Mouse (Mus musculus): Measurements from ENCODE around the gene Gm37240. TPM values are rescaled to one million over a fixed set of nuclear protein-coding genes. Genes with fewer than 3 reads are reported as not detected.

The Gm37240 gene
- polyA plus RNA-seq, 1 experiment from 2014 or later: 11.4 TPM

- no peak for ATAC-seq (ENCODE audit: insufficient read depth, low FRiP score)
- no peaks in the 10 kb centered on the region for H3K27me3 ChIP-seq (ENCODE audit: control insufficient read depth, insufficient read depth, low read length)
- no peak overlapping the region for H3K4me2 ChIP-seq (ENCODE audit: low read depth, low read length)
- no peaks in the 10 kb centered on the region for H3K4me1 ChIP-seq (ENCODE audit: control insufficient read depth, insufficient read depth, low read length)
- WGBS: 36% methylated on average over 6 of the region's 6 CpGs
- H3K9ac ChIP-seq (ENCODE audit: low read length): no peak overlapping the region
- no peak overlapping the region for H3K4me3 ChIP-seq (replicated peaks; ENCODE audit: low read length)
- no peaks in the 10 kb centered on the region for H3K9me3 ChIP-seq (replicated peaks; ENCODE audit: control insufficient read depth, low read length)
- no peak overlapping the region for H3K27ac ChIP-seq (ENCODE audit: low read length)
- no peaks in the 10 kb centered on the region for H3K36me3 ChIP-seq (ENCODE audit: control insufficient read depth, insufficient read depth, low read length)
Observed at GRCm38 (mm10) chr3:85024817-85025705, 862.3 kb downstream of the Gm37240 start.

DNA sequence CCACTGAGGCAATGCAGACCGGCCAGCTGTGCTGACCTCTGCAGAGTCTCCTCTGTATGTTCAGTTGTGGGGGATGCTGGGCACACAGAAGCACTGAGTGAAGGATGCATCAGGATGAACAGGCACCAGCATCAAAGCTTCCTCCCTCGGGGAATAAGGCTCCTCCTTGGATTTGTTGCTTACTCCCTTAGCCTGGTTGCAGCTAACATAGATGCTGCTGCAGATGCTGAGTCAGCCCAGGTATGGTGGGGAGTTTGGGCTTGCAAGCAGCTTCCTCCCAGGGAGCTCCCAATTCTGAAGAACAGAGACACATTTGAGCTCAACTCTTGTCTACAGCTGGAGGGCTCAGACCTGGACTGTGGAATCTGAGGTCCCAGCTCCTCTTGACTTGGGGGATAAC is 863.1 kb downstream of the Gm37240 start:
- H3K36me3 ChIP-seq (ENCODE audit: control insufficient read depth, insufficient read depth, low read length): no peaks in the 10 kb centered on the region
- no peak for ATAC-seq (ENCODE audit: insufficient read depth, low FRiP score)
- no peaks in the 10 kb centered on the region for H3K27me3 ChIP-seq (ENCODE audit: control insufficient read depth, insufficient read depth, low read length)
- no peak overlapping the region for H3K4me3 ChIP-seq (replicated peaks; ENCODE audit: low read length)
- no peaks in the 10 kb centered on the region for H3K9me3 ChIP-seq (replicated peaks; ENCODE audit: control insufficient read depth, low read length)
- no peak overlapping the region for H3K4me2 ChIP-seq (ENCODE audit: low read depth, low read length)
- H3K27ac ChIP-seq (ENCODE audit: low read length): no peak overlapping the region
- WGBS: 65% methylated on average over 2 of the region's 2 CpGs
- no peaks in the 10 kb centered on the region for H3K4me1 ChIP-seq (ENCODE audit: control insufficient read depth, insufficient read depth, low read length)
- no peak overlapping the region for H3K9ac ChIP-seq (ENCODE audit: low read length)

- Histone ChIP-seq H3K4me1 (ENCODE audit: control insufficient read depth, insufficient read depth, low read length) (no peaks in the 10 kb centered on the region), H3K9me3 (replicated peaks; ENCODE audit: control insufficient read depth, low read length) (no peaks in the 10 kb centered on the region), H3K9ac (ENCODE audit: low read length) (no peak overlapping the region), H3K4me2 (ENCODE audit: low read depth, low read length) (no peak overlapping the region), H3K36me3 (ENCODE audit: control insufficient read depth, insufficient read depth, low read length) (no peaks in the 10 kb centered on the region), H3K27me3 (ENCODE audit: control insufficient read depth, insufficient read depth, low read length) (no peaks in the 10 kb centered on the region), H3K4me3 (replicated peaks; ENCODE audit: low read length) (no peak overlapping the region), H3K27ac (ENCODE audit: low read length) (no peak overlapping the region)
- WGBS: 70% methylated on average over 11 of the region's 11 CpGs
- ATAC-seq (ENCODE audit: insufficient read depth, low FRiP score): no peak
Observed at GRCm38 (mm10) chr3:85022800-85023199, 864.5 kb downstream of the Gm37240 start.

GRCm38 (mm10) chr3:85021816-85022215 is 865.5 kb downstream of the Gm37240 start:
- ATAC-seq (ENCODE audit: insufficient read depth, low FRiP score): no peak
- H3K9me3 ChIP-seq (replicated peaks; ENCODE audit: control insufficient read depth, low read length): no peaks in the 10 kb centered on the region

GRCm38 (mm10) chr3:85020137-85020536 is 867.2 kb downstream of the Gm37240 start:
- Histone ChIP-seq H3K9me3 (replicated peaks; ENCODE audit: control insufficient read depth, low read length) (no peaks in the 10 kb centered on the region), H3K4me1 (ENCODE audit: control insufficient read depth, insufficient read depth, low read length) (no peaks in the 10 kb centered on the region), H3K4me3 (replicated peaks; ENCODE audit: low read length) (no peak overlapping the region), H3K36me3 (ENCODE audit: control insufficient read depth, insufficient read depth, low read length) (no peaks in the 10 kb centered on the region), H3K4me2 (ENCODE audit: low read depth, low read length) (no peak overlapping the region), H3K9ac (ENCODE audit: low read length) (no peak overlapping the region), H3K27me3 (ENCODE audit: control insufficient read depth, insufficient read depth, low read length) (no peaks in the 10 kb centered on the region), H3K27ac (ENCODE audit: low read length) (no peak overlapping the region)
- no peak for ATAC-seq (ENCODE audit: insufficient read depth, low FRiP score)

More at GRCm38 (mm10) chr3:85021816-85022215, 865.5 kb downstream of the Gm37240 start:
- H3K4me2 ChIP-seq (ENCODE audit: low read depth, low read length): no peak overlapping the region
- H3K27ac ChIP-seq (ENCODE audit: low read length): no peak overlapping the region
- no peak overlapping the region for H3K9ac ChIP-seq (ENCODE audit: low read length)
- H3K4me1 ChIP-seq (ENCODE audit: control insufficient read depth, insufficient read depth, low read length): no peaks in the 10 kb centered on the region
- H3K27me3 ChIP-seq (ENCODE audit: control insufficient read depth, insufficient read depth, low read length): no peaks in the 10 kb centered on the region
- WGBS: 93% methylated on average over 6 of the region's 6 CpGs
- no peaks in the 10 kb centered on the region for H3K36me3 ChIP-seq (ENCODE audit: control insufficient read depth, insufficient read depth, low read length)
- no peak overlapping the region for H3K4me3 ChIP-seq (replicated peaks; ENCODE audit: low read length)

DNA sequence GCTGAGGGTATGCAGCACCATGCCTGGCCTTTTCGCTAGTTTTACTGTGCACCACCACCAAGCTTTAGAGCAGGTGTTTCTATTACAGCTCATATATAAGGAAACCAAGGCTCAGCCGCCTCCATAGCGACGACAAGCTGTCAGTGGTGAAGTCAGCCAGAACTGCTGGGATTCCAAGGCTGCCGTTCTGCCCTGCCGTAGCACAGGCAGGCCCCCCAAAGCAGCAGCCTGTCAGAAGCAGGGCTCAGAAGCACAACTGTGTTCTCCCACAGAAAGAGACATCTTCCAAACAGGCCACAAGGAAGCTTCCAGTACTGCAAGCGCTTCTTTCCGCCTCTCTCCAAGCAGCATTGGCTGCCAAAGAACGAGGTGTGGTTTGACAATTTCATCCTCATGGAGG is 871.7 kb downstream of the Gm37240 start:
- no peaks in the 10 kb centered on the region for H3K27me3 ChIP-seq (ENCODE audit: control insufficient read depth, insufficient read depth, low read length)
- no peak for ATAC-seq (ENCODE audit: insufficient read depth, low FRiP score)
- no peak overlapping the region for H3K4me3 ChIP-seq (replicated peaks; ENCODE audit: low read length)
- H3K4me1 ChIP-seq (ENCODE audit: control insufficient read depth, insufficient read depth, low read length): no peaks in the 10 kb centered on the region
- no peak overlapping the region for H3K9ac ChIP-seq (ENCODE audit: low read length)
- H3K27ac ChIP-seq (ENCODE audit: low read length): no peak overlapping the region
- WGBS: 62% methylated on average over 9 of the region's 9 CpGs
- H3K36me3 ChIP-seq (ENCODE audit: control insufficient read depth, insufficient read depth, low read length): no peaks in the 10 kb centered on the region
- no peaks in the 10 kb centered on the region for H3K9me3 ChIP-seq (replicated peaks; ENCODE audit: control insufficient read depth, low read length)
- H3K4me2 ChIP-seq (ENCODE audit: low read depth, low read length): no peak overlapping the region

- Histone ChIP-seq H3K27ac (ENCODE audit: low read length) (no peak overlapping the region), H3K9ac (ENCODE audit: low read length) (no peak overlapping the region), H3K27me3 (ENCODE audit: control insufficient read depth, insufficient read depth, low read length) (no peaks in the 10 kb centered on the region), H3K4me3 (replicated peaks; ENCODE audit: low read length) (no peak overlapping the region), H3K4me1 (ENCODE audit: control insufficient read depth, insufficient read depth, low read length) (no peaks in the 10 kb centered on the region), H3K9me3 (replicated peaks; ENCODE audit: control insufficient read depth, low read length) (no peaks in the 10 kb centered on the region), H3K36me3 (ENCODE audit: control insufficient read depth, insufficient read depth, low read length) (no peaks in the 10 kb centered on the region), H3K4me2 (ENCODE audit: low read depth, low read length) (no peak overlapping the region)
- no peak for ATAC-seq (ENCODE audit: insufficient read depth, low FRiP score)
- WGBS: 80% methylated on average over 6 of the region's 6 CpGs
Observed at GRCm38 (mm10) chr3:85012889-85013288, 874.4 kb downstream of the Gm37240 start.

- Histone ChIP-seq H3K4me1 (ENCODE audit: control insufficient read depth, insufficient read depth, low read length) (no peaks in the 10 kb centered on the region), H3K27me3 (ENCODE audit: control insufficient read depth, insufficient read depth, low read length) (no peaks in the 10 kb centered on the region), H3K4me2 (ENCODE audit: low read depth, low read length) (no peak overlapping the region), H3K36me3 (ENCODE audit: control insufficient read depth, insufficient read depth, low read length) (no peaks in the 10 kb centered on the region), H3K9ac (ENCODE audit: low read length) (no peak overlapping the region), H3K27ac (ENCODE audit: low read length) (no peak overlapping the region), H3K9me3 (replicated peaks; ENCODE audit: control insufficient read depth, low read length) (no peaks in the 10 kb centered on the region), H3K4me3 (replicated peaks; ENCODE audit: low read length) (no peak overlapping the region)
- no peak for ATAC-seq (ENCODE audit: insufficient read depth, low FRiP score)
- 93% methylated on average over 2 of the region's 2 CpGs for WGBS
Observed at GRCm38 (mm10) chr3:85005257-85005656, 882.1 kb downstream of the Gm37240 start.

GRCm38 (mm10) chr3:84988880-84989279 is 898.4 kb downstream of the Gm37240 start:
- no peaks in the 10 kb centered on the region for H3K27me3 ChIP-seq (ENCODE audit: control insufficient read depth, insufficient read depth, low read length)
- 84% methylated on average over 4 of the region's 4 CpGs for WGBS
- no peak overlapping the region for H3K4me3 ChIP-seq (replicated peaks; ENCODE audit: low read length)
- H3K9ac ChIP-seq (ENCODE audit: low read length): no peak overlapping the region
- no peaks in the 10 kb centered on the region for H3K36me3 ChIP-seq (ENCODE audit: control insufficient read depth, insufficient read depth, low read length)
- no peaks in the 10 kb centered on the region for H3K9me3 ChIP-seq (replicated peaks; ENCODE audit: control insufficient read depth, low read length)
- no peak overlapping the region for H3K4me2 ChIP-seq (ENCODE audit: low read depth, low read length)
- no peak for ATAC-seq (ENCODE audit: insufficient read depth, low FRiP score)
- no peak overlapping the region for H3K27ac ChIP-seq (ENCODE audit: low read length)
- no peaks in the 10 kb centered on the region for H3K4me1 ChIP-seq (ENCODE audit: control insufficient read depth, insufficient read depth, low read length)
